Mouse (Mus musculus) stomach, embryonic 14.5 days (tissue): Measurements from ENCODE around the gene Bpifb2. TPM values are rescaled to one million over a fixed set of nuclear protein-coding genes. Genes with fewer than 3 reads are reported as not detected.

Experiments used
- ATAC-seq: fragments of 200-750 bp; cut with Nextera tagmentation; 2 replicates; pipeline ENCODE4 v1.8.0; 2017; ENCODE audit warnings: low read depth, moderate TSS enrichment; ENCODE audit not compliant: insufficient number of reproducible peaks, insufficient read depth, low FRiP score
- H3K27ac ChIP-seq: fragments of 300-500 bp; sonication (generic); 2 replicates; pipeline ENCODE4 v1.5.1; 2014; ENCODE audit warnings: mild to moderate bottlenecking, low read length, moderate library complexity, mixed read lengths
- H3K27me3 ChIP-seq: fragments of 300-500 bp; sonication (generic); 2 replicates; pipeline ENCODE4 v1.6.1; 2014; ENCODE audit warnings: low read length, control low read depth, mixed read lengths; ENCODE audit not compliant: control insufficient read depth, insufficient read depth
- H3K36me3 ChIP-seq: fragments of 300-500 bp; sonication (generic); 2 replicates; pipeline ENCODE4 v1.6.1; 2014; ENCODE audit warnings: mild to moderate bottlenecking, control low read depth, low read length, moderate library complexity, mixed read lengths; ENCODE audit not compliant: control insufficient read depth, insufficient read depth
- H3K4me1 ChIP-seq: fragments of 300-500 bp; sonication (generic); 2 replicates; pipeline ENCODE4 v1.6.1; 2014; ENCODE audit warnings: low read length, control low read depth, mixed read lengths; ENCODE audit not compliant: control insufficient read depth, insufficient read depth
- H3K4me2 ChIP-seq: fragments of 300-500 bp; sonication (generic); replicated peaks from 2 replicates; pipeline ENCODE4 v1.6.1; 2014; ENCODE audit warnings: low read depth, low read length, control low read depth
- H3K4me3 ChIP-seq: fragments of 300-500 bp; sonication (generic); 2 replicates; pipeline ENCODE4 v1.5.1; 2014; ENCODE audit warnings: low read depth, low read length, control low read depth
- H3K9ac ChIP-seq: fragments of 300-500 bp; sonication (generic); replicated peaks from 2 replicates; pipeline ENCODE4 v1.6.1; 2014; ENCODE audit warnings: low read depth, mild to moderate bottlenecking, control low read depth, low read length, moderate library complexity, mixed read lengths
- H3K9me3 ChIP-seq: fragments of 300-500 bp; sonication (generic); 2 replicates; pipeline ENCODE4 v1.6.1; 2016; ENCODE audit warnings: low read depth, low read length, control low read depth; ENCODE audit not compliant: control insufficient read depth
- WGBS: fragments of 180-500 bp; shearing (Covaris S2); extraction: QIAGEN DNeasy Blood & Tissue Kit; methylation state at CpG from one replicate; pipeline ENCODE4 v1.1.7; 2014; 5-methylcytosine and 5-hydroxymethylcytosine counted together
- polyA plus RNA-seq: library from polyadenylated mRNA; unstranded; fragments of >200 nt; fragmentation: Nextera tagmentation; extraction: Ambion mirVana; gene quantifications from 2 replicates; pipeline ENCODE4 v1.2.1, GENCODE M21; 2014

Bpifb2 gene
- polyA plus RNA-seq, 1 experiment from 2014 or later: not detected

DNA sequence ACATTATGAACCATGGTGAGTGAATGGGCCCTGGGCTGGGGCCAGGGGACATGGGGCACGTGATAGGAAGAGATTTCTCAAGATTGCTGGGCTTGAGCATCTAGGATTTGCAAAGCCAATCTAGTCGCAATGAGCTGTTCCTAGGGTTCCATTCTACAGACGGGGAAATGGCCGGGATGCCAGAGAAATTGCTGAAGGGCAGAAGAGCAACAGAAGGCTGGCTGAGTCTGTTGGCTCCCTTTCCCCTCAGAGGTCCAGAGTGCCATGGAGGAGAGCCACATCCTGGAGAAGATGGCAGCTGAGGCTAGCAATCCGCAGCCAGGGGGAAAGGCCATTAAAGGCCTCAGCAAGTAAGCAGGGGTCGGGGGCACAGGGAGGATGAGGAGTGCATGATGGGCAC lies 27.9 kb downstream of the Bpifb2 start:
- no peaks in the 10 kb centered on the region for H3K27me3 ChIP-seq
- no peaks in the 10 kb centered on the region for H3K9me3 ChIP-seq
- WGBS: 83% methylated on average over 6 of the region's 6 CpGs
- no peak overlapping the region for H3K27ac ChIP-seq
- H3K4me2 ChIP-seq: no peak overlapping the region
- no peaks in the 10 kb centered on the region for H3K4me1 ChIP-seq
- H3K36me3 ChIP-seq: no peaks in the 10 kb centered on the region
- H3K4me3 ChIP-seq: no peak overlapping the region
- H3K9ac ChIP-seq: no peak overlapping the region
- no peak for ATAC-seq

DNA sequence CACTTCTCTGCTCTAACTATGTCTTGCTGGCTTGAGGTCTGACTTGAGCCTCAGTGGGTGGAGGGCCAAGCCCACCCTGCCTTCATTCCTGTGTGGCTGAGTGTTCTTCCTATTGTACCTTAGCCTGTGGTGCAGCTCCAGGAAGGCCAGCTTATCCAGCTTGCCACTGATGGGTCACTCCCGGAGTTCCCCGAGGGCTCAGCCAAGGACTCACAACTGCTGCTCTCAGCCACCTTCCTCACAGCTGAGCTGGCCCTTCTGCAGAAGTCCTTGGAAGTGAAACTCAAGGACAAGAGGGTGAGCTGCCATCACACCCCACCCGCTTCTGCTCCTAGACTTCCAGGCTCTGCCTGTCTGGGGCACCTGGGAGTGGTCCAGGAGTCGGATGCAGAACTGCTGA lies 31.8 kb downstream of the Bpifb2 start:
- ATAC-seq: no peak

DNA sequence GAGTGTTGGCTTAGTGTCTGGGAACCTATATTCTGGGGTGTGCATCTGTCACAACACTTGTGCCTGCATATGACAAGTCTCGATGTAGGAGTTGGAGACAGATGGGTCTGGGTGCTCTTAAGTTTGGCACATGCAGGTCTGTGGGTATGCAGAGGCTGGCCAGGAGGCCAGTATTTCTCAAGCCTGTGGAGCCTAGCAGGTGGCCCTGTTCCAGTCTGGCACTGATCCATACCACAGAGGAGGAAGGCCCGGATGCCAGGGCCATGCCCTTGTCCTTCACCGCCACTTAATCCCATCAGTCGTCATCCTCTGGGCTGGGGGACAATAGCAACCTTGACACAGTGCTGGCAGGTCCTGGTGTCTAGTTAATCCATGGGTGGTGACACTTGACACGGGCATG lies 39.3 kb downstream of the Bpifb2 start:
- ATAC-seq: no peak
- Histone ChIP-seq H3K9ac (no peak overlapping the region), H3K4me1 (no peaks in the 10 kb centered on the region), H3K4me2 (no peak overlapping the region), H3K9me3 (no peaks in the 10 kb centered on the region), H3K36me3 (no peaks in the 10 kb centered on the region), H3K27ac (no peak overlapping the region), H3K4me3 (no peak overlapping the region), H3K27me3 (no peaks in the 10 kb centered on the region)
- WGBS: 72% methylated on average over 5 of the region's 5 CpGs

More for the DNA sequence above, 31.8 kb downstream of the Bpifb2 start:
- Histone ChIP-seq H3K4me1 (no peaks in the 10 kb centered on the region), H3K9me3 (no peaks in the 10 kb centered on the region), H3K4me2 (no peak overlapping the region), H3K27ac (no peak overlapping the region), H3K27me3 (no peaks in the 10 kb centered on the region), H3K36me3 (no peaks in the 10 kb centered on the region), H3K4me3 (no peak overlapping the region), H3K9ac (no peak overlapping the region)
- WGBS: 85% methylated on average over 4 of the region's 4 CpGs

DNA sequence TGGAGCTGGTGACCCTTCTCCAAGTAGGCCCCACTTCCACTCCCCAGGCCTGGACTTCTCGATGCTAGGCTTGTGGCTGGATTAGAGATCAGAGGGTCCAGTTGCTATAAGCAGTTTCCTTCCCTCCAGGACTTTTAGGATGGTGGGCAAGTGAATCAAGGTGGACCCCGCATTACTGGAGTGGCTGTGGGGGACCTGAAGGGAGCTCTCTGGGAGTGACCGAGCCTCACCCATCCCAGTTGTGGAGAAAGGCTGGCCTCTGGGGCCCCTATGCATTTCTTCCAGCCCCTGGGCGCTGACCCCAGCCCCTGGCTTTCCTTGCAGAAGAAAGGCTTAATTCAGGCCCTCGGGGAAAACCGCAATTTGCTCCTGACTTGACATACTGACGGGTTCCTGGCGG lies 43.1 kb downstream of the Bpifb2 start, which contains the start of gene Bpifb3:
TSS of gene Bpifb3 (plus strand) at position 301 of the 400 bp plus-strand sequence.
- H3K9ac ChIP-seq: no peak within 1 kb of the TSS
- H3K4me2 ChIP-seq: no peak within 1 kb of the TSS
- H3K9me3 ChIP-seq: no peaks in the 10 kb centered on the region
- no peaks in the 10 kb centered on the region for H3K27me3 ChIP-seq
- no peak within 1 kb of the TSS for H3K4me3 ChIP-seq
- ATAC-seq: no peak
- H3K27ac ChIP-seq: no peak within 1 kb of the TSS
- no peaks in the 10 kb centered on the region for H3K4me1 ChIP-seq
- WGBS: 71% methylated on average over 8 of the region's 8 CpGs
- H3K36me3 ChIP-seq: no peaks in the 10 kb centered on the region

DNA sequence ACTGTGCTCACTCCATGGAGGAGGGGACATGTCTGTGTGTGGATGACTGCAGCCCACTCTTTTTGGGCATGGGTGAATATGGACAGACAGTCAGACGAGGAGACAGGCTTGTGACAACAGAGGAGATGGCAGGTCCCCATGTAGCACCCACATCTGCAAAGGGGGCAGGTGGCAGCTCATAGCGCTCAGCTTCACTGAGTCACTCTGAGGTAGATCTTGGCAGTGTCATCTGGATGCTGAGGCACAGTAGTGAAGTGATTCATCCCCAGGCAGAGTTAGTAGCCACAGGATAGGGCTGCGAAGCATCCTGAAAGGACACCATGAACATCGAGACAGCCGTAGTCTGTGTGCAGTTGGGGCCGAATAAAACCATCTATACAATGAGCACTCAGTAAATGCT lies 46.4 kb downstream of the Bpifb2 start:
- Histone ChIP-seq H3K27me3 (no peaks in the 10 kb centered on the region), H3K4me1 (no peaks in the 10 kb centered on the region), H3K36me3 (no peaks in the 10 kb centered on the region), H3K4me2 (no peak overlapping the region), H3K27ac (no peak overlapping the region), H3K9me3 (no peaks in the 10 kb centered on the region), H3K4me3 (no peak overlapping the region), H3K9ac (no peak overlapping the region)
- 90% methylated on average over 6 of the region's 6 CpGs for WGBS
- no peak for ATAC-seq

DNA sequence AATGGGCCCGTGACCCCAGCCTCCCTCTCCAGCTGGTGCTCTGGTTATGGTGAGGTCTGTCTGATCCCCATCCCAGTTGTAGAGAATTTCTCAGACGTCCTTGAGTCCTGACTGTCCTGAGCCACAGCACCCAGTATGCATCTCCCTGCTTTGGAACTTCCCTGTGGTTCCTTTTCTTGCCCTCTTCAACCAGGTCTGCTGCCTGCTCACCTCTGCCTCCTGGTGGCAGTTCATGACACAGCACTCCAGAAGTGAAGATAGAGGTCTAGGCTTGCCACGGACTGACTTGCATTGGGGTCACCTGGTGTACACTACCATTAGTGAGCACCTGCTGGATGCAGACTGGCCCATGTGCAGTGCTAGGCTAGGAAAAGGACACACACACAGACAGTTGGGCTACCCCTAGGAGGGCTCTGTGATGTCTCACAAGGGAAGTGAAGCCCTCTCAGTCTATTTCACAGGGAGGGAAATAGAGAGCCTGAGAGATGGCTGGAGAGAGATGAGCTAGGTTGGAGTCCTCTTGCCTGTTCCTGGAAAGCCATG lies 55.1 kb downstream of the Bpifb2 start:
- H3K4me2 ChIP-seq: no peak overlapping the region
- H3K27me3 ChIP-seq: no peaks in the 10 kb centered on the region
- H3K36me3 ChIP-seq: no peaks in the 10 kb centered on the region
- no peak for ATAC-seq
- no peak overlapping the region for H3K9ac ChIP-seq
- H3K27ac ChIP-seq: no peak overlapping the region
- no peaks in the 10 kb centered on the region for H3K9me3 ChIP-seq
- WGBS: 45% methylated on average over 3 of the region's 3 CpGs
- no peaks in the 10 kb centered on the region for H3K4me1 ChIP-seq
- no peak overlapping the region for H3K4me3 ChIP-seq

DNA sequence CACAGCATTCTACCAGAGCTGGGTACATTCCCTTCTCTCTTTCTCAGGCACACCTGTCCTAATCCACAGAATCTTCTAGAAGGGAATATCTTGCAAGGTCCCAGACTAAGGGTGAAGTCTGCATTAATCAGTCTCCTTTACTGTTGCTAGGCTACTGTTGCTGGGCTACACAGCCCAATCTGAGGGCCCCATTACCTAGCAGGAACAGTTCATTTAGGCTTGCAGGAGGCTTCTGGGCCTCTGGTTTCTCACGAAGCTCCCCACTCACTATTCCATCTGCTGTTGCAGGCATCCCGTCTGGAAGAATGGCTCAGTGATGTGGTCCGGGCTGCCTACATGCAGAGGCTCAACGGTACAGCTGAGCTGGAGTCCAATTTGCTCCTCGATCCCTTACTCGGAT lies 56.3 kb downstream of the Bpifb2 start:
- no peak overlapping the region for H3K27ac ChIP-seq
- H3K4me2 ChIP-seq: no peak overlapping the region
- ATAC-seq: no peak
- H3K9ac ChIP-seq: no peak overlapping the region
- no peaks in the 10 kb centered on the region for H3K36me3 ChIP-seq
- WGBS: 78% methylated on average over 6 of the region's 6 CpGs
- H3K4me1 ChIP-seq: no peaks in the 10 kb centered on the region
- no peak overlapping the region for H3K4me3 ChIP-seq
- H3K9me3 ChIP-seq: no peaks in the 10 kb centered on the region
- no peaks in the 10 kb centered on the region for H3K27me3 ChIP-seq

DNA sequence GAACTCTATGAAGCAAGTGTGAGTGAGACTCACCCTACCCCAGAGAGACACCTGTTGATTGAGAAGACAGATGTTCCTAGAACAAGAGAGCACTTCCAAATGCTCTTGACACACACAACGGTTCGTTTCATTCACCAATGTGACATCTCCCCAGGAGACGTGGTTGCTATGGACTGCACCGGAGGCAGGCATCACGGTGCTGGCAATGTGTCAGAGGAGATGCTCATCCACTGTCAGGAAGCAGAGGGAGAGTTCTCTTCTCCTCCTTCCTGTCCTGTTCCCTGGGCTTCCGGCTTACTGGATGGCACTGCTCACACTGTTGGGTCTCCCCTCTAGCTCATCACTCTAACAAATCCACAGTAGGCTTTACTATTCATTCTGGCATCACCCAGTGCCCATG lies 58.5 kb downstream of the Bpifb2 start:
- Histone ChIP-seq H3K4me3 (no peak overlapping the region), H3K27me3 (no peaks in the 10 kb centered on the region), H3K27ac (no peak overlapping the region), H3K36me3 (no peaks in the 10 kb centered on the region), H3K4me2 (no peak overlapping the region), H3K4me1 (no peaks in the 10 kb centered on the region), H3K9ac (no peak overlapping the region), H3K9me3 (no peaks in the 10 kb centered on the region)
- WGBS: 73% methylated on average over 6 of the region's 6 CpGs
- no peak for ATAC-seq

DNA sequence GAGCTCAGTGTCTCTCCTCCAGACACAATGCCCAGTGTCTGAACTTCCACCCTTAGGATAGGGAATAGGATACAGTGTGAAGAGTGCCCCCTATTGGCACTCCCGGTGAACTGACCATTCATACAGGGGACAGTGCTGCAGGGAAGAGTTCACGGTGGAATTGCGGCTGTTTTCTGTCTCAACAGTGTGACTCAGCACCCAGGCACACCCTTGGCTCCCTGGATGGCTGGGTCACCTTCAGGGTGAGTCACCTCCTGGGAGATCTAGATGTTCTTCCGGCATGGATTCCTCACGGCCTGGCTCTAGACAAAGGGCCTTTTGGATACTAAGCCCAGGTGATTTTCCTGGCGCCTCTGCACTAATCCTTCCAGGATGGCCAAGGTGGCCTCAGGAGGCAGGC lies 60.5 kb downstream of the Bpifb2 start:
- Histone ChIP-seq H3K4me2 (no peak overlapping the region), H3K27ac (no peak overlapping the region), H3K4me1 (no peaks in the 10 kb centered on the region), H3K9me3 (no peaks in the 10 kb centered on the region), H3K36me3 (no peaks in the 10 kb centered on the region), H3K4me3 (no peak overlapping the region), H3K9ac (no peak overlapping the region), H3K27me3 (no peaks in the 10 kb centered on the region)
- 91% methylated on average over 6 of the region's 6 CpGs for WGBS
- no peak for ATAC-seq
